Mouse (Mus musculus) CH12.LX (cell line): ENCODE measurements around the gene Rbfox1. TPM values are rescaled to one million over a fixed set of nuclear protein-coding genes. Genes with fewer than 3 reads are reported as not detected.

Source experiments
- DNase-seq: peaks from one replicate; pipeline ENCODE4 v3.0.0-alpha.2; 2013; ENCODE audit errors: extremely low read depth
- H3K27ac ChIP-seq: 2 replicates; pipeline ENCODE4 v1.5.1; 2012; ENCODE audit warnings: low read depth, mild to moderate bottlenecking, control low read depth, moderate library complexity; ENCODE audit not compliant: insufficient read depth
- H3K27me3 ChIP-seq: replicated peaks from 2 replicates; pipeline ENCODE3; 2012; ENCODE audit warnings: inconsistent platforms
- H3K36me3 ChIP-seq, 2 experiments: replicated peaks in 1 of 2; 2 replicates each; pipeline versions ENCODE3 to v1.6.1; 2012; ENCODE audit warnings: inconsistent platforms in 1 of 2, low read length in 1 of 2, mild to moderate bottlenecking in 1 of 2, mixed read lengths in 1 of 2, moderate library complexity in 1 of 2; ENCODE audit not compliant: control insufficient read depth in 1 of 2, insufficient read depth in 1 of 2
- H3K4me1 ChIP-seq, 2 experiments: 2 replicates each; pipeline ENCODE4 v1.6.1; 2012; ENCODE audit warnings: inconsistent platforms in 1 of 2, moderate library complexity in 1 of 2; ENCODE audit not compliant: insufficient read depth in 2 of 2, control insufficient read depth in 1 of 2
- H3K4me2 ChIP-seq: 2 replicates; pipeline ENCODE4 v1.6.1; 2012; ENCODE audit warnings: low read depth, mild to moderate bottlenecking, control low read depth; ENCODE audit not compliant: poor library complexity, insufficient read depth, severe bottlenecking
- H3K4me3 ChIP-seq, 3 experiments: fragments of 150-350 bp in 1 of 3; sonication (generic) in 1 of 3; replicated peaks in 1 of 3; 2 replicates each; pipeline versions ENCODE3 to v1.5.1; 2011 to 2012; ENCODE audit warnings: low read depth in 2 of 3, low read length in 2 of 3, mild to moderate bottlenecking in 2 of 3, moderate library complexity in 2 of 3, control low read depth in 1 of 3, improper control_type of control experiment in 1 of 3, inconsistent platforms in 1 of 3, mixed read lengths in 1 of 3; ENCODE audit not compliant: poor library complexity in 1 of 3
- H3K79me2 ChIP-seq: replicated peaks from 2 replicates; pipeline ENCODE4 v1.6.1; 2012; ENCODE audit warnings: mild to moderate bottlenecking, moderate library complexity; ENCODE audit not compliant: control insufficient read depth, poor library complexity, insufficient read depth, severe bottlenecking; ENCODE audit errors: extremely low read depth
- H3K9ac ChIP-seq: 2 replicates; pipeline ENCODE4 v1.6.1; 2012; ENCODE audit warnings: low read depth, mild to moderate bottlenecking, control low read depth, moderate library complexity; ENCODE audit not compliant: insufficient read depth
- H3K9me3 ChIP-seq: replicated peaks from 2 replicates; pipeline ENCODE3; 2012; ENCODE audit warnings: low read length, inconsistent platforms, mixed read lengths
- CTCF ChIP-seq, 2 experiments: IDR thresholded peaks in 1 of 2; conservative IDR thresholded peaks in 1 of 2; 2 replicates each; pipeline ENCODE4 v1.5.1; 2011 to 2012; ENCODE audit warnings: low read depth in 2 of 2, low read length in 2 of 2, improper control_type of control experiment in 1 of 2, inconsistent platforms in 1 of 2, mild to moderate bottlenecking in 1 of 2, moderate library complexity in 1 of 2
- E2F4 ChIP-seq: IDR thresholded peaks from 2 replicates; pipeline ENCODE4 v1.6.1; 2011; ENCODE audit warnings: low read depth, low read length, improper control_type of control experiment; ENCODE audit not compliant: insufficient replicate concordance
- ETS1 ChIP-seq: conservative IDR thresholded peaks from 2 replicates; pipeline ENCODE4 v1.6.1; 2012; ENCODE audit warnings: low read depth, mild to moderate bottlenecking, inconsistent platforms, low read length, improper control_type of control experiment, moderate library complexity
- IRF4 ChIP-seq: IDR thresholded peaks from 2 replicates; pipeline ENCODE4 v1.6.1; 2014; ENCODE audit warnings: low read depth, mild to moderate bottlenecking, inconsistent platforms, low read length, improper control_type of control experiment
- JUN ChIP-seq: IDR thresholded peaks from 2 replicates; pipeline ENCODE4 v1.6.1; 2011; ENCODE audit warnings: low read depth, mild to moderate bottlenecking, low read length, improper control_type of control experiment, moderate library complexity; ENCODE audit not compliant: insufficient read depth
- JUND ChIP-seq: conservative IDR thresholded peaks from 2 replicates; pipeline ENCODE4 v1.6.1; 2011; ENCODE audit warnings: low read depth, low read length, improper control_type of control experiment
- KAT2A ChIP-seq: IDR thresholded peaks from 2 replicates; pipeline ENCODE4 v1.6.1; 2012; ENCODE audit warnings: low read length, improper control_type of control experiment, inconsistent platforms; ENCODE audit not compliant: insufficient replicate concordance
- MAFK ChIP-seq: IDR thresholded peaks from 2 replicates; pipeline ENCODE4 v1.6.1; 2011; ENCODE audit warnings: low read length, improper control_type of control experiment; ENCODE audit not compliant: insufficient replicate concordance
- NELFE ChIP-seq: IDR thresholded peaks from 2 replicates; pipeline ENCODE4 v1.6.1; 2011; ENCODE audit warnings: low read depth, low read length, improper control_type of control experiment
- NRF1 ChIP-seq: IDR thresholded peaks from 2 replicates; pipeline ENCODE4 v1.6.1; 2014; ENCODE audit warnings: low read depth, mild to moderate bottlenecking, inconsistent platforms, low read length, improper control_type of control experiment, moderate library complexity
- PAX5 ChIP-seq: IDR thresholded peaks from 2 replicates; pipeline ENCODE4 v1.6.1; 2012; ENCODE audit warnings: low read length, inconsistent platforms, mixed read lengths
- POLR2A ChIP-seq: IDR thresholded peaks from 2 replicates; pipeline ENCODE4 v1.6.1; 2011; ENCODE audit warnings: low read depth, mild to moderate bottlenecking, improper control_type of control experiment, low read length
- POLR2AphosphoS2 ChIP-seq: IDR thresholded peaks from 2 replicates; pipeline ENCODE4 v1.6.1; 2011; ENCODE audit warnings: low read depth, low read length, improper control_type of control experiment
- RAD21 ChIP-seq: IDR thresholded peaks from 2 replicates; pipeline ENCODE4 v1.6.1; 2011; ENCODE audit warnings: low read depth, mild to moderate bottlenecking, low read length, improper control_type of control experiment, moderate library complexity
- RCOR1 ChIP-seq: conservative IDR thresholded peaks from 2 replicates; pipeline ENCODE4 v1.6.1; 2012; ENCODE audit warnings: low read depth, mild to moderate bottlenecking, inconsistent platforms, low read length, improper control_type of control experiment
- SIN3A ChIP-seq: IDR thresholded peaks from 2 replicates; pipeline ENCODE4 v1.6.1; 2012; ENCODE audit warnings: low read length, improper control_type of control experiment, inconsistent platforms
- SMC3 ChIP-seq: IDR thresholded peaks from 2 replicates; pipeline ENCODE4 v1.6.1; 2011; ENCODE audit warnings: low read depth, low read length, improper control_type of control experiment
- UBTF ChIP-seq: IDR thresholded peaks from 2 replicates; pipeline ENCODE4 v1.6.1; 2012; ENCODE audit warnings: low read depth, mild to moderate bottlenecking, inconsistent platforms, low read length, improper control_type of control experiment, moderate library complexity
- USF1 ChIP-seq: IDR thresholded peaks from 2 replicates; pipeline ENCODE4 v1.6.1; 2014; ENCODE audit warnings: low read depth, mild to moderate bottlenecking, inconsistent platforms, low read length, improper control_type of control experiment
- ZMIZ1 ChIP-seq: IDR thresholded peaks from 2 replicates; pipeline ENCODE4 v1.6.1; 2012; ENCODE audit warnings: low read depth, mild to moderate bottlenecking, inconsistent platforms, low read length, improper control_type of control experiment
- ZNF384 ChIP-seq: IDR thresholded peaks from 2 replicates; pipeline ENCODE4 v1.6.1; 2012; ENCODE audit warnings: low read depth, low read length, improper control_type of control experiment, inconsistent platforms
- dilution Hi-C: fragments of 300-500 bp; cut with MboI; formaldehyde crosslinking; loops from 2 replicates; pipeline ENCODE4 v1.14.3; 2020; ENCODE audit warnings: low sequenced_read_pairs; ENCODE audit not compliant: extremely low pct_unique_long_range_greater_than_20kb, extremely low pct_ligation_motif_present
- in situ Hi-C: fragments of 300-500 bp; cut with MboI; formaldehyde crosslinking; loops from 3 replicates; pipeline ENCODE4 v1.14.3; 2019; ENCODE audit warnings: low sequenced_read_pairs, low pct_ligation_motif_present, low pct_unique_long_range_greater_than_20kb, mixed read lengths
- polyA plus RNA-seq: library from polyadenylated mRNA; unstranded; fragments of >175 nt; gene quantifications from 2 replicates; pipeline ENCODE4 v1.2.1, GENCODE M21; 2012; ENCODE audit warnings: low read depth; ENCODE audit not compliant: insufficient read length
- total RNA-seq, 2 experiments: library from RNA; depleted of rRNA; stranded (reverse); fragments of 300-350 nt in 1 of 2; fragments of >200 nt in 1 of 2; gene quantifications; 2 replicates each; pipeline ENCODE4 v1.2.3; 2012 to 2014

The Rbfox1 gene
- total and polyA plus RNA-seq, 3 experiments: not detected

DNA sequence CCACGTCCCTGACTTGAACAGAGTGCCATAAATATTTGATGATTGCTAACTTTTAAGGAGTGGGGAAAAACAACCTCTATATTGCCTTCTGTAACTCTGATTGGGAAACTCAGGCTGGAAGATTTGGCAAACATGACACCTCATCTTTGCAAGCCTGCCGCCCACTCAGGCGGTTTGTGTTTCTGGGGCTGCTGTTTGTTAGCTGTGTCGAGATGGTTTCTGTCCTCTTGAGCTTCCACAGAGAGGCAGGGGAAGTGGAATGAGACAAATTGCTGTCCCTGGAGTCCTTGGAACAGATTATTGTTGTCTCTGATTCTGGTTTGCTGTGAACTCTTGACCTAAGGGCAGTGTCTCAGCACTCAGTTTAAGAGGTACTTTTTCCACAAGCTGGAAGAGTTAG, 1327.6 kb downstream of the Rbfox1 start:
- H3K79me2 ChIP-seq: no peaks in the 10 kb centered on the region
- peaks cover 85% of the 10 kb centered on the region for H3K9me3 ChIP-seq
- H3K27me3 ChIP-seq: no peaks in the 10 kb centered on the region
- H3K27ac ChIP-seq: no peak overlapping the region
- no peak overlapping the region for H3K9ac ChIP-seq
- H3K4me3 ChIP-seq: no peak overlapping the region
- in situ Hi-C loops: no loop called here
- dilution Hi-C loops: no loop called here
- no peaks in the 10 kb centered on the region for H3K4me1 ChIP-seq
- H3K4me2 ChIP-seq: no peak overlapping the region
- no peak for DNase-seq
- TF ChIP-seq RCOR1: no peak
- TF ChIP-seq ZMIZ1: no peak
- TF ChIP-seq USF1: no peak
- no peak for TF ChIP-seq CTCF (conservative IDR thresholded peaks at IDR 0.05 in 1 of 2, IDR thresholded peaks at IDR 0.05 in 1 of 2; ENCODE audit: low read depth in 2 of 2, low read length in 2 of 2)
- no peak for TF ChIP-seq ETS1
- no peak for TF ChIP-seq SMC3
- TF ChIP-seq NELFE: no peak
- no peak for TF ChIP-seq IRF4
- TF ChIP-seq SIN3A: no peak
- H3K36me3 ChIP-seq: no peaks in the 10 kb centered on the region

DNA sequence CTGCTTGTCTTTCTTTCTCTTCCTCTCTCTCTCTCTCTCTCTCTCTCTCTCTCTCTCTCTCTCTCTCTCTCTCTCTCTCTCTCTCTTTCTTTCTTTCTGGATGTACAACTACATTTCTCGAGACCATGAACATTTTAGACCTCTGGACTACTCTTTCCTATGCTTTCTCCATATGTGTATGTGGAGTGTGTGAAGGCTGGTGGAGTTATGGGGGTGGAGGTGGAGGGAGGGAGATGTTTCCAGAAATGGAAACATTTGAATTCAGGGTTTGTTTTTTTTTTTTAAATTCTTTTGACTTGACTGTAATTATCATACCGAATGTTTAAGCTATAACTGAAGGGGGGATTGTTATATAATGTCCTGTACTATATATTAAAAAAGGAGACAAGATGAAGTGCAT, 1338.1 kb downstream of the Rbfox1 start:
- no peak for DNase-seq
- no peak overlapping the region for H3K4me2 ChIP-seq
- no peak overlapping the region for H3K27ac ChIP-seq
- no peak overlapping the region for H3K9ac ChIP-seq
- no peak overlapping the region for H3K4me3 ChIP-seq
- H3K4me1 ChIP-seq: no peaks in the 10 kb centered on the region
- TF ChIP-seq RAD21 (no peak), SIN3A (no peak), PAX5 (no peak), JUND (no peak), E2F4 (no peak), JUN (no peak), KAT2A (no peak), POLR2AphosphoS2 (no peak), MAFK (no peak), ZNF384 (no peak), UBTF (no peak), NRF1 (no peak), POLR2A (no peak)
- in situ Hi-C loops: no loop called here
- H3K27me3 ChIP-seq: no peaks in the 10 kb centered on the region
- peaks cover 80% of the 10 kb centered on the region for H3K9me3 ChIP-seq
- H3K79me2 ChIP-seq: no peaks in the 10 kb centered on the region
- no peaks in the 10 kb centered on the region for H3K36me3 ChIP-seq
- dilution Hi-C loops: no loop called here
